Mouse (Mus musculus) E14TG2a.4 (cell line): ENCODE data around the gene Ttll11.

Source experiments
- CTCF ChIP-seq: conservative IDR thresholded peaks from 2 replicates; pipeline ENCODE4 v1.5.1; 2014; ENCODE audit warnings: low read length
- NANOG ChIP-seq: IDR thresholded peaks from 2 replicates; pipeline ENCODE4 v1.6.1; 2014; ENCODE audit warnings: borderline replicate concordance, low read length, mixed read lengths

DNA sequence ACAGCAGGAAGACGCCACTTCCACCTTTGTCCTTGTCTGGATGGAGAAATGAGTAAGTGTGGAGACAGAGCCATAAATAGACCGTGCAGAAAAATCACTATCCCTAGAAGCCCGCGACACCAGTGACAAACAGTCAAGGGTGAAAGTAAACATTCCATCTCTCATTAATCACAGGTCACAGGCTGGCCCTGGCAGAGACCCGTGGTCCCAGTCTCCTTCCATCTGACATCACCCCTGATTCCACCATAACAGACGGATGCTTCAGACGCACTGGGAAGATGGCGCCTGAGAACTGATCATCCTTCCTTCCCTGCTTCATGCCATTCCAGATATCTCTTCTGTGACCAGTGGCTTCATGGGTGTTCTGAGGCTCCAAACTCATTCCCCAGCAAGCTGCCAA, 215.4 kb downstream of the Ttll11 start:
- no peak for TF ChIP-seq CTCF
- no peak for TF ChIP-seq NANOG
